Mouse (Mus musculus): ENCODE measurements around the gene Katnbl1.

GRCm38 (mm10) chr2:112348246-112348645 lies 30.8 kb upstream of the Katnbl1 start:
- no peak for TF ChIP-seq CTCF (IDR thresholded peaks at IDR 0.05; ENCODE audit: extremely low read depth, insufficient read depth, low read length)
- no peak for TF ChIP-seq POLR2A (IDR thresholded peaks at IDR 0.05; ENCODE audit: extremely low read depth, insufficient read depth, low read length)

All from cortical plate, adult 2 months (tissue).